ENCODE assay signal across 9 mouse cellular contexts in the genomic region with DNA sequence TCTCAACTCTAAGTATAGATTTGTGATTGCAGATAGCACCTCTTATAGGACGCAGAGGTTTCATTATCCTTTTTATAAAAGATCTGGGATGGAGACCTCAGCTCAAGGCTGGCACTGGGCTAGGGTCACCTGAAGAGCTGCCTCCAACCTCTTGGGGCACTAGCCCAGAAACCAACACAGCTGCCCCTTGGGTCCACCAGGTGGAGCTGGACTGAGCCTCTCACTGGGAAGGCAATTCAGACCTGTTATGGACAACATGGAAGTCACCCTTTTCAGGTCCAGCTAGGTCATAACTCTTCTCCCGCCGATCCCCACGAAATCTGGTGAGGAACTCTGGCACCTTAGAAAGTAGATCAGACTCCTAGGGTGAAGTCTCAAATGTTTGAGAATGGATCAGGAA.
DNase-seq lines count a peak whose midpoint lies in the region; ATAC-seq and TF ChIP-seq lines count a peak whose summit lies in the region.
"Had no signal": no experiment of that assay in that cellular context is flagged by ENCODE, and none has a peak within 500 bp of the region (broad histone marks: within the 10 kb centered on the region; RNA-seq: fewer than 3 reads in every experiment).

No protein-coding gene starts in this region.

- no peaks in the 10 kb centered on the region for H3K27me3 ChIP-seq in forebrain, embryonic 11.5 days (ENCODE audit: control insufficient read depth, insufficient read depth, low read length)
- H3K27me3 ChIP-seq: lung, embryonic 15.5 days had no signal

- no peak overlapping the region for H3K27ac ChIP-seq in left cerebral cortex, adult 2 months
- H3K27ac ChIP-seq in forebrain, embryonic 11.5 days (ENCODE audit: low read depth, low read length) = no peak overlapping the region
- H3K27ac ChIP-seq: lung, embryonic 15.5 days had no signal

- H3K4me1 ChIP-seq in forebrain, embryonic 11.5 days (replicated peaks; ENCODE audit: control insufficient read depth, insufficient read depth, low read length) = no peaks in the 10 kb centered on the region
- H3K4me1 ChIP-seq: lung, embryonic 15.5 days had no signal

- peak; percentile 62 for TF ChIP-seq CTCF in left cerebral cortex, adult 2 months (IDR thresholded peaks at IDR 0.05)

- no peak for DNase-seq in left cerebral cortex, adult 2 months (ENCODE audit: extremely low spot score in 1 of 2, low spot score in 2 of 2)
- DNase-seq in left cerebral cortex, postnatal 14 days (ENCODE audit: low spot score in 2 of 2) = no peak
- peak; percentile 36 for DNase-seq in adrenal gland, adult 2 months
- peak; percentile 62 to 71 for DNase-seq in cerebellum, postnatal 14 days
- peak; percentile 69 to 76 for DNase-seq in kidney, postnatal 4 days
- DNase-seq in forebrain, embryonic 11.5 days (ENCODE audit: low spot score) = no peak

- no peak overlapping the region for H3K4me3 ChIP-seq in left cerebral cortex, adult 2 months
- H3K4me3 ChIP-seq in forebrain, embryonic 11.5 days (ENCODE audit: low read depth, low read length) = no peak overlapping the region
- H3K4me3 ChIP-seq: lung, embryonic 15.5 days had no signal

- no peak overlapping the region for H3K4me2 ChIP-seq in forebrain, embryonic 11.5 days (ENCODE audit: low read depth, low read length, severe bottlenecking)
- H3K4me2 ChIP-seq: lung, embryonic 15.5 days had no signal

- H3K36me3 ChIP-seq in forebrain, embryonic 11.5 days (ENCODE audit: control insufficient read depth, insufficient read depth, low read length) = peaks cover 3% of the 10 kb centered on the region; the same call in 1 of the 2 replicates
- H3K36me3 ChIP-seq: lung, embryonic 15.5 days had no signal

- WGBS in forebrain, embryonic 11.5 days = 93% methylated on average over 4 of the region's 4 CpGs

- intact Hi-C loops in left cerebral cortex, adult 2 months (cut with DNase I) = no loop called here
- intact Hi-C loops in left cerebral cortex, postnatal 14 days (cut with DNase I) = no loop called here

- H3K9ac ChIP-seq in forebrain, embryonic 11.5 days (ENCODE audit: low read length) = no peak overlapping the region
- H3K9ac ChIP-seq: lung, embryonic 15.5 days had no signal

- ATAC-seq in erythroid progenitor cell, adult 5-6 weeks (replicated peaks; ENCODE audit: low FRiP score, poor library complexity, severe bottlenecking) = no peak
- no peak for ATAC-seq in forebrain, embryonic 11.5 days (replicated peaks; ENCODE audit: low FRiP score)
- ATAC-seq in activated CD4-positive, CD25-positive, alpha-beta regulatory T cell, adult 4 months = no peak

- no peaks in the 10 kb centered on the region for H3K9me3 ChIP-seq in forebrain, embryonic 11.5 days (ENCODE audit: control insufficient read depth, low read length)
- H3K9me3 ChIP-seq: lung, embryonic 15.5 days had no signal

Comparison
In these comparisons a context has a peak if more than half of its experiments do, and no peak if none do; other contexts are left out.
1. DNase-seq: peak in adrenal gland, adult 2 months (single experiment), cerebellum, postnatal 14 days (2 of 2) and kidney, postnatal 4 days (2 of 2); none in left cerebral cortex, adult 2 months (0 of 2), left cerebral cortex, postnatal 14 days (0 of 2) and forebrain, embryonic 11.5 days (single experiment).